Comparison of ENCODE assay signal across 39 mouse cellular contexts in genomic region chr5:24527780-24528179, GRCm38 (mm10). TPM values are rescaled to one million over a fixed set of nuclear protein-coding genes. Genes with fewer than 3 reads are reported as not detected.
DNase-seq lines count a peak whose midpoint lies in the region; ATAC-seq and TF ChIP-seq lines count a peak whose summit lies in the region.
"Had no signal": no experiment of that assay in that cellular context is flagged by ENCODE, and none has a peak within 500 bp of the region (broad histone marks: within the 10 kb centered on the region; RNA-seq: fewer than 3 reads in every experiment).

No protein-coding gene starts in this region.

- no peak for TF ChIP-seq POLR2A in heart, adult 2 months (IDR thresholded peaks at IDR 0.05; ENCODE audit: insufficient read depth, low read depth, low read length)
- no peak for TF ChIP-seq POLR2A in cerebellum, adult 2 months (IDR thresholded peaks at IDR 0.05; ENCODE audit: borderline replicate concordance, insufficient read depth, low read length)

- ATAC-seq in hindbrain, embryonic 11.5 days (ENCODE audit: low FRiP score): no peak
- no peak for ATAC-seq in hindbrain, embryonic 16.5 days
- ATAC-seq in hindbrain, embryonic 13.5 days (ENCODE audit: low FRiP score): no peak
- no peak for ATAC-seq in neural tube, embryonic 11.5 days (ENCODE audit: insufficient read depth, low FRiP score, low TSS enrichment)
- ATAC-seq: CD4-positive, CD25-positive, alpha-beta regulatory T cell, adult 4 months; intestine, embryonic 15.5 days had no signal

- peaks cover 6% of the 10 kb centered on the region; the same call in 1 of the 2 replicates for H3K4me1 ChIP-seq in hindbrain, embryonic 11.5 days (replicated peaks; ENCODE audit: control insufficient read depth, insufficient read depth, low read length)
- peaks cover 13% of the 10 kb centered on the region for H3K4me1 ChIP-seq in hindbrain, embryonic 16.5 days (ENCODE audit: control insufficient read depth, insufficient read depth, low read depth, low read length)
- H3K4me1 ChIP-seq in hindbrain, embryonic 13.5 days (replicated peaks): peaks cover 46% of the 10 kb centered on the region
- H3K4me1 ChIP-seq in neural tube, embryonic 11.5 days (ENCODE audit: control insufficient read depth, insufficient read depth, low read length): peaks cover 8% of the 10 kb centered on the region
- no peaks in the 10 kb centered on the region for H3K4me1 ChIP-seq in heart, adult 2 months (ENCODE audit: control insufficient read depth, insufficient read depth, low read length)
- H3K4me1 ChIP-seq in cerebellum, adult 2 months (ENCODE audit: control insufficient read depth, insufficient read depth, low read length): no peaks in the 10 kb centered on the region

- H3K27me3 ChIP-seq in hindbrain, embryonic 11.5 days (ENCODE audit: control insufficient read depth, insufficient read depth, low read length): peaks cover 51% of the 10 kb centered on the region
- peaks cover 34% of the 10 kb centered on the region for H3K27me3 ChIP-seq in hindbrain, embryonic 16.5 days (replicated peaks; ENCODE audit: control insufficient read depth, insufficient read depth, low read length)
- peaks cover 91% of the 10 kb centered on the region for H3K27me3 ChIP-seq in hindbrain, embryonic 13.5 days
- H3K27me3 ChIP-seq in neural tube, embryonic 11.5 days (ENCODE audit: control insufficient read depth, insufficient read depth, low read length): peaks cover 47% of the 10 kb centered on the region
- H3K27me3 ChIP-seq in heart, adult 2 months (ENCODE audit: control insufficient read depth, insufficient read depth, low read length): peaks cover 23% of the 10 kb centered on the region
- peaks cover 7% of the 10 kb centered on the region; the same call in 1 of the 2 replicates for H3K27me3 ChIP-seq in cerebellum, adult 2 months (ENCODE audit: control insufficient read depth, insufficient read depth, low read length)

- no peak overlapping the region for H3K4me2 ChIP-seq in hindbrain, embryonic 11.5 days (replicated peaks; ENCODE audit: low read depth, low read length)
- H3K4me2 ChIP-seq in hindbrain, embryonic 16.5 days (ENCODE audit: low read length): no peak overlapping the region
- H3K4me2 ChIP-seq in hindbrain, embryonic 13.5 days: peak overlapping the region; percentile 5; the same call in 1 of the 2 replicates
- H3K4me2 ChIP-seq in neural tube, embryonic 11.5 days (ENCODE audit: low read depth): no peak overlapping the region

- no peaks in the 10 kb centered on the region for H3K79me2 ChIP-seq in heart, adult 2 months (replicated peaks; ENCODE audit: control insufficient read depth, insufficient read depth, low read length)

- intact Hi-C loops in heart, adult 2 months (cut with DNase I): no loop called here

- peak; percentile 38 for DNase-seq in hindbrain, embryonic 11.5 days (ENCODE audit: low spot score)
- peak; percentile 38 for DNase-seq in neural tube, embryonic 11.5 days (ENCODE audit: low spot score)
- DNase-seq in heart, adult 2 months: no peak
- no peak for DNase-seq in cerebellum, adult 2 months
- DNase-seq in adrenal gland, postnatal 4 days (ENCODE audit: low spot score in 2 of 2): no peak
- DNase-seq: adrenal gland, postnatal 14 days; cerebellum, adult 11-12 months; cerebellum, postnatal 10 days; heart, postnatal 10 days; kidney, adult 8-10 months; kidney, postnatal 4 days; lung, postnatal 36 days; midbrain, embryonic 14.5 days; right cerebral cortex, postnatal 14 days; thymus, postnatal 4 days had no signal

- no peaks in the 10 kb centered on the region for H3K36me3 ChIP-seq in hindbrain, embryonic 11.5 days (ENCODE audit: control insufficient read depth, insufficient read depth, low read length)
- no peaks in the 10 kb centered on the region for H3K36me3 ChIP-seq in hindbrain, embryonic 16.5 days (ENCODE audit: control insufficient read depth, insufficient read depth, low read length)
- no peaks in the 10 kb centered on the region for H3K36me3 ChIP-seq in hindbrain, embryonic 13.5 days
- H3K36me3 ChIP-seq in neural tube, embryonic 11.5 days (ENCODE audit: control insufficient read depth, insufficient read depth, low read length): no peaks in the 10 kb centered on the region
- no peaks in the 10 kb centered on the region for H3K36me3 ChIP-seq in heart, adult 2 months (ENCODE audit: control insufficient read depth, insufficient read depth, low read length)
- H3K36me3 ChIP-seq: heart, embryonic 13.5 days; intestine, embryonic 15.5 days; limb, embryonic 12.5 days; liver, embryonic 15.5 days; lung, embryonic 15.5 days had no signal

- no peak for TF ChIP-seq EP300 in heart, adult 2 months (IDR thresholded peaks at IDR 0.05; ENCODE audit: insufficient read depth, low read depth, low read length)

- H3K9ac ChIP-seq in hindbrain, embryonic 11.5 days (ENCODE audit: low read depth, low read length): no peak overlapping the region
- H3K9ac ChIP-seq in hindbrain, embryonic 16.5 days (ENCODE audit: low read depth, low read length): no peak overlapping the region
- H3K9ac ChIP-seq in hindbrain, embryonic 13.5 days: no peak overlapping the region
- H3K9ac ChIP-seq in neural tube, embryonic 11.5 days (ENCODE audit: low read length): no peak overlapping the region
- no peak overlapping the region for H3K9ac ChIP-seq in heart, adult 2 months (ENCODE audit: low read depth, low read length)
- H3K9ac ChIP-seq: intestine, embryonic 15.5 days; limb, embryonic 12.5 days; liver, embryonic 15.5 days; lung, embryonic 15.5 days had no signal

- H3K4me3 ChIP-seq in hindbrain, embryonic 11.5 days (ENCODE audit: low read depth, low read length): no peak overlapping the region
- no peak overlapping the region for H3K4me3 ChIP-seq in hindbrain, embryonic 16.5 days (ENCODE audit: low read length)
- H3K4me3 ChIP-seq in hindbrain, embryonic 13.5 days: no peak overlapping the region
- no peak overlapping the region for H3K4me3 ChIP-seq in neural tube, embryonic 11.5 days (ENCODE audit: low read depth, low read length)
- H3K4me3 ChIP-seq in heart, adult 2 months: no peak overlapping the region
- no peak overlapping the region for H3K4me3 ChIP-seq in cerebellum, adult 2 months (replicated peaks; ENCODE audit: insufficient read depth, low read depth, low read length)

- TF ChIP-seq CTCF in heart, adult 2 months (IDR thresholded peaks at IDR 0.05): no peak
- TF ChIP-seq CTCF in cerebellum, adult 2 months (IDR thresholded peaks at IDR 0.05; ENCODE audit: borderline replicate concordance, insufficient read depth, low read depth, low read length): no peak

- H3K27ac ChIP-seq in hindbrain, embryonic 11.5 days (ENCODE audit: low read depth, low read length): no peak overlapping the region
- H3K27ac ChIP-seq in hindbrain, embryonic 16.5 days (ENCODE audit: low read depth, low read length): no peak overlapping the region
- H3K27ac ChIP-seq in hindbrain, embryonic 13.5 days: no peak overlapping the region
- no peak overlapping the region for H3K27ac ChIP-seq in neural tube, embryonic 11.5 days (ENCODE audit: low read depth, low read length)
- no peak overlapping the region for H3K27ac ChIP-seq in heart, adult 2 months
- H3K27ac ChIP-seq in cerebellum, adult 2 months (ENCODE audit: insufficient read depth, low read length): no peak overlapping the region
- H3K27ac ChIP-seq: heart, embryonic 13.5 days; intestine, embryonic 15.5 days; kidney, postnatal 0 days; limb, embryonic 12.5 days; liver, embryonic 15.5 days; lung, embryonic 15.5 days had no signal

- H3K9me3 ChIP-seq in hindbrain, embryonic 11.5 days (ENCODE audit: control insufficient read depth, low read length): no peaks in the 10 kb centered on the region
- H3K9me3 ChIP-seq in hindbrain, embryonic 16.5 days (ENCODE audit: control insufficient read depth, low read length): no peaks in the 10 kb centered on the region
- H3K9me3 ChIP-seq in hindbrain, embryonic 13.5 days: no peaks in the 10 kb centered on the region
- H3K9me3 ChIP-seq in neural tube, embryonic 11.5 days (ENCODE audit: control insufficient read depth, low read length): no peaks in the 10 kb centered on the region
- H3K9me3 ChIP-seq: heart, embryonic 13.5 days; intestine, embryonic 15.5 days; limb, embryonic 12.5 days; liver, embryonic 15.5 days; lung, embryonic 15.5 days had no signal

- 12% methylated on average over 6 of the region's 6 CpGs for WGBS in hindbrain, embryonic 11.5 days
- 17% methylated on average over 6 of the region's 6 CpGs for WGBS in hindbrain, embryonic 16.5 days
- WGBS in hindbrain, embryonic 13.5 days: 12% methylated on average over 6 of the region's 6 CpGs
- 10% methylated on average over 6 of the region's 6 CpGs for WGBS in neural tube, embryonic 11.5 days
- WGBS in heart, adult 2 months: 21% methylated on average over 6 of the region's 6 CpGs
- WGBS in cerebellum, adult 2 months: 56% methylated on average over 6 of the region's 6 CpGs

RNA-seq across cellular contexts. Expression of gene Gbx1, which starts 0.8 kb away (rescaled TPM):
- polyA plus RNA-seq in hindbrain, embryonic 11.5 days (2014; fragmentation: Nextera tagmentation; extraction: Ambion mirVana): 1.0 and 1.9 TPM in 2 replicates
- 2.3 and 3.0 TPM in 2 replicates for polyA plus RNA-seq in hindbrain, embryonic 16.5 days (2015; fragmentation: Nextera tagmentation; extraction: Ambion mirVana)
- 4.6 and 5.1 TPM in 2 replicates for polyA plus RNA-seq in hindbrain, embryonic 13.5 days (2015; fragmentation: Nextera tagmentation; extraction: Ambion mirVana)
- 0.92 and 1.3 TPM in 2 replicates for polyA plus RNA-seq in neural tube, embryonic 11.5 days (2014; fragmentation: Nextera tagmentation; extraction: Ambion mirVana)
- not detected for total RNA-seq in heart, adult 2 months (2021)
- polyA plus RNA-seq in heart, adult 2 months (2012; rRNA removed): 0.06 TPM in 1 of 2 replicates, not detected in the other
- polyA plus RNA-seq in cerebellum, adult 2 months (2012; rRNA removed): 0.38 and 0.44 TPM in 2 replicates
- total RNA-seq in adrenal gland, postnatal 4 days (2021): under 1 TPM in 1 of 2 experiments, not detected in 1; 0.11 TPM
- total RNA-seq: adrenal gland, postnatal 14 days; common myeloid progenitor, adult 5-6 weeks; gastrocnemius, adult 18-20 months; heart, adult 8-10 months; hematopoietic stem cell, adult 5-6 weeks; layer of hippocampus, adult 8-10 months; liver, adult 2 months; megakaryocyte, adult 5-6 weeks; monocyte, adult 5-6 weeks had no signal
- polyA plus RNA-seq: CD4-positive, CD25-positive, alpha-beta regulatory T cell, adult 4 months; liver, adult 2 months; liver, embryonic 15.5 days; lung, embryonic 15.5 days; small intestine, adult 2 months; stomach, embryonic 14.5 days; thymus, postnatal 0 days had no signal

RNA-seq across cellular contexts. Expression of gene Asb10, which starts 13.0 kb away (rescaled TPM):
- 0.20 and 0.33 TPM in 2 replicates for polyA plus RNA-seq in hindbrain, embryonic 11.5 days (2014; fragmentation: Nextera tagmentation; extraction: Ambion mirVana)
- 0.18 and 0.21 TPM in 2 replicates for polyA plus RNA-seq in hindbrain, embryonic 16.5 days (2015; fragmentation: Nextera tagmentation; extraction: Ambion mirVana)
- polyA plus RNA-seq in hindbrain, embryonic 13.5 days (2015; fragmentation: Nextera tagmentation; extraction: Ambion mirVana): 0.16 and 0.49 TPM in 2 replicates
- polyA plus RNA-seq in neural tube, embryonic 11.5 days (2014; fragmentation: Nextera tagmentation; extraction: Ambion mirVana): 0.38 TPM in 1 of 2 replicates, not detected in the other
- 10 to 100 TPM; 80.8 to 93.5 TPM for total RNA-seq in heart, adult 2 months (2021)
- 138 and 163 TPM in 2 replicates for polyA plus RNA-seq in heart, adult 2 months (2012; rRNA removed)
- polyA plus RNA-seq in cerebellum, adult 2 months (2012; rRNA removed): 0.18 and 0.21 TPM in 2 replicates
- 1 to 10 TPM; 2.6 to 3.0 TPM for total RNA-seq in adrenal gland, postnatal 4 days (2021)
- total RNA-seq: hematopoietic stem cell, adult 5-6 weeks; liver, adult 2 months; megakaryocyte, adult 5-6 weeks; monocyte, adult 5-6 weeks had no signal
- polyA plus RNA-seq: CD4-positive, CD25-positive, alpha-beta regulatory T cell, adult 4 months had no signal

RNA-seq across cellular contexts. Expression of gene 4931409K22Rik, which starts 28.8 kb away (rescaled TPM):
- 0.14 TPM in 1 of 2 replicates, not detected in the other for polyA plus RNA-seq in hindbrain, embryonic 11.5 days (2014; fragmentation: Nextera tagmentation; extraction: Ambion mirVana)
- polyA plus RNA-seq in hindbrain, embryonic 16.5 days (2015; fragmentation: Nextera tagmentation; extraction: Ambion mirVana): 0.13 and 0.15 TPM in 2 replicates
- polyA plus RNA-seq in hindbrain, embryonic 13.5 days (2015; fragmentation: Nextera tagmentation; extraction: Ambion mirVana): 0.12 and 0.19 TPM in 2 replicates
- polyA plus RNA-seq in neural tube, embryonic 11.5 days (2014; fragmentation: Nextera tagmentation; extraction: Ambion mirVana): not detected in 2 replicates
- not detected for total RNA-seq in heart, adult 2 months (2021)
- polyA plus RNA-seq in heart, adult 2 months (2012; rRNA removed): 0.06 TPM in 1 of 2 replicates, not detected in the other
- not detected in 2 replicates for polyA plus RNA-seq in cerebellum, adult 2 months (2012; rRNA removed)
- under 1 TPM in 1 of 2 experiments, not detected in 1; 0.11 TPM for total RNA-seq in adrenal gland, postnatal 4 days (2021)
- total RNA-seq: adrenal gland, postnatal 14 days; common myeloid progenitor, adult 5-6 weeks; gastrocnemius, adult 18-20 months; gastrocnemius, postnatal 4 days; heart, adult 8-10 months; heart, postnatal 10 days; hematopoietic stem cell, adult 5-6 weeks; layer of hippocampus, postnatal 25 days; left cerebral cortex, postnatal 10 days; liver, adult 2 months; megakaryocyte, adult 5-6 weeks; monocyte, adult 5-6 weeks had no signal
- polyA plus RNA-seq: CD4-positive, CD25-positive, alpha-beta regulatory T cell, adult 4 months; embryonic facial prominence, embryonic 11.5 days; liver, adult 2 months; liver, embryonic 15.5 days; lung, embryonic 15.5 days; midbrain, embryonic 14.5 days; small intestine, adult 2 months; thymus, postnatal 0 days had no signal

RNA-seq across cellular contexts. Expression of gene Abcf2, which starts 49.5 kb away (rescaled TPM):
- polyA plus RNA-seq in hindbrain, embryonic 11.5 days (2014; fragmentation: Nextera tagmentation; extraction: Ambion mirVana): 121 and 136 TPM in 2 replicates
- polyA plus RNA-seq in hindbrain, embryonic 16.5 days (2015; fragmentation: Nextera tagmentation; extraction: Ambion mirVana): 80.9 and 84.8 TPM in 2 replicates
- polyA plus RNA-seq in hindbrain, embryonic 13.5 days (2015; fragmentation: Nextera tagmentation; extraction: Ambion mirVana): 91.6 and 92.3 TPM in 2 replicates
- 136 and 147 TPM in 2 replicates for polyA plus RNA-seq in neural tube, embryonic 11.5 days (2014; fragmentation: Nextera tagmentation; extraction: Ambion mirVana)
- 10 to 100 TPM; 52.5 to 55.8 TPM for total RNA-seq in heart, adult 2 months (2021)
- polyA plus RNA-seq in heart, adult 2 months (2012; rRNA removed): 43.3 and 57.2 TPM in 2 replicates
- polyA plus RNA-seq in cerebellum, adult 2 months (2012; rRNA removed): 101 TPM in 2 replicates
- 10 to 100 TPM; 54.7 to 59.8 TPM for total RNA-seq in adrenal gland, postnatal 4 days (2021)

RNA-seq across cellular contexts. Expression of gene Chpf2, which starts 58.8 kb away (rescaled TPM):
- polyA plus RNA-seq in hindbrain, embryonic 11.5 days (2014; fragmentation: Nextera tagmentation; extraction: Ambion mirVana): 8.6 and 8.7 TPM in 2 replicates
- 20.6 and 21.9 TPM in 2 replicates for polyA plus RNA-seq in hindbrain, embryonic 16.5 days (2015; fragmentation: Nextera tagmentation; extraction: Ambion mirVana)
- polyA plus RNA-seq in hindbrain, embryonic 13.5 days (2015; fragmentation: Nextera tagmentation; extraction: Ambion mirVana): 17.4 and 19.9 TPM in 2 replicates
- polyA plus RNA-seq in neural tube, embryonic 11.5 days (2014; fragmentation: Nextera tagmentation; extraction: Ambion mirVana): 10.3 and 13.0 TPM in 2 replicates
- 1 to 10 TPM; 7.5 to 9.0 TPM for total RNA-seq in heart, adult 2 months (2021)
- polyA plus RNA-seq in heart, adult 2 months (2012; rRNA removed): 9.9 and 12.3 TPM in 2 replicates
- polyA plus RNA-seq in cerebellum, adult 2 months (2012; rRNA removed): 46.3 and 48.9 TPM in 2 replicates
- total RNA-seq in adrenal gland, postnatal 4 days (2021): 10 to 100 TPM; 59.1 to 68.4 TPM

Comparison
In these comparisons a context has a peak if more than half of its experiments do, and no peak if none do; other contexts are left out.
1. DNase-seq: peak in hindbrain, embryonic 11.5 days (single experiment) and neural tube, embryonic 11.5 days (single experiment); none in heart, adult 2 months (0 of 2), cerebellum, adult 2 months (0 of 2) and adrenal gland, postnatal 4 days (0 of 2).
2. RNA of gene Asb10, which starts 13.0 kb away (polyA plus RNA-seq): 138 to 163 TPM in heart, adult 2 months; 0.16 to 0.49 TPM in hindbrain, embryonic 13.5 days, 0.38 TPM in neural tube, embryonic 11.5 days, 0.20 to 0.33 TPM in hindbrain, embryonic 11.5 days, 0.18 to 0.21 TPM in cerebellum, adult 2 months and 0.18 to 0.21 TPM in hindbrain, embryonic 16.5 days; every median in the first group is over 10 times any median in the second.